Mouse (Mus musculus): ENCODE data around the gene Cpne1. TPM values are rescaled to one million over a fixed set of nuclear protein-coding genes. Genes with fewer than 3 reads are reported as not detected.

Gene Cpne1
- polyA plus RNA-seq, 1 experiment from 2014 or later, result 48.9 TPM

- Histone ChIP-seq H3K4me1 (replicated peaks) (peaks cover 8% of the 10 kb centered on the region; the same call in 1 of the 2 replicates), H3K4me3 (replicated peaks) (no peak overlapping the region), H3K4me2 (replicated peaks) (no peak overlapping the region), H3K36me3 (peaks cover 49% of the 10 kb centered on the region), H3K9ac (no peak overlapping the region), H3K9me3 (no peaks in the 10 kb centered on the region), H3K27ac (no peak overlapping the region), H3K27me3 (replicated peaks) (no peaks in the 10 kb centered on the region)
- WGBS, result 88% methylated on average over 7 of the region's 7 CpGs
- ATAC-seq, result no peak
Observed at GRCm38 (mm10) chr2:156077461-156077860, 34.3 kb downstream of the Cpne1 start.

GRCm38 (mm10) chr2:156073725-156074124, 38.0 kb downstream of the Cpne1 start:
- Histone ChIP-seq H3K4me1 (replicated peaks) (no peaks in the 10 kb centered on the region; the same call in 1 of the 2 replicates), H3K36me3 (peaks cover 67% of the 10 kb centered on the region), H3K4me3 (replicated peaks) (no peak overlapping the region), H3K9me3 (no peaks in the 10 kb centered on the region), H3K9ac (no peak overlapping the region), H3K4me2 (replicated peaks) (no peak overlapping the region), H3K27me3 (replicated peaks) (no peaks in the 10 kb centered on the region), H3K27ac (no peak overlapping the region)
- no peak for ATAC-seq
- 87% methylated on average over 15 of the region's 15 CpGs for WGBS

GRCm38 (mm10) chr2:156071236-156071635, 40.5 kb downstream of the Cpne1 start:
- Histone ChIP-seq H3K4me2 (replicated peaks) (no peak overlapping the region), H3K4me1 (replicated peaks) (peaks cover 4% of the 10 kb centered on the region), H3K9me3 (no peaks in the 10 kb centered on the region), H3K4me3 (replicated peaks) (no peak overlapping the region), H3K9ac (no peak overlapping the region), H3K27me3 (replicated peaks) (no peaks in the 10 kb centered on the region), H3K36me3 (peaks cover 42% of the 10 kb centered on the region), H3K27ac (no peak overlapping the region)
- ATAC-seq, result no peak
- WGBS, result 96% methylated on average over 10 of the region's 10 CpGs

GRCm38 (mm10) chr2:156067916-156068315, 43.8 kb downstream of the Cpne1 start:
- Histone ChIP-seq H3K36me3 (peaks cover 22% of the 10 kb centered on the region), H3K4me1 (replicated peaks) (peaks cover 10% of the 10 kb centered on the region), H3K27me3 (replicated peaks) (no peaks in the 10 kb centered on the region), H3K4me2 (replicated peaks) (no peak overlapping the region), H3K4me3 (replicated peaks) (no peak overlapping the region), H3K27ac (no peak overlapping the region), H3K9me3 (no peaks in the 10 kb centered on the region), H3K9ac (no peak overlapping the region)
- WGBS, result 90% methylated on average over 10 of the region's 10 CpGs
- ATAC-seq, result no peak

- Histone ChIP-seq H3K4me1 (replicated peaks) (peaks cover 10% of the 10 kb centered on the region), H3K9ac (peak overlapping the region; percentile 74), H3K4me3 (replicated peaks) (peak overlapping the region; percentile 72), H3K27me3 (replicated peaks) (no peaks in the 10 kb centered on the region), H3K4me2 (replicated peaks) (peak overlapping the region; percentile 96), H3K27ac (no peak overlapping the region), H3K9me3 (no peaks in the 10 kb centered on the region), H3K36me3 (peaks cover 14% of the 10 kb centered on the region)
- ATAC-seq, result no peak; the same call in 1 of the 2 replicates
- WGBS, result 30% methylated on average over 10 of the region's 10 CpGs
Observed at GRCm38 (mm10) chr2:156066126-156066525, 45.6 kb downstream of the Cpne1 start.

GRCm38 (mm10) chr2:156065099-156066041, 46.4 kb downstream of the Cpne1 start, which contains the start of gene Spag4:
TSS of gene Spag4 (plus strand) at chr2:156065175.
- peak within 1 kb of the TSS; percentile 96 for H3K4me2 ChIP-seq (replicated peaks)
- WGBS, result under 1% methylated on average over 73 of the region's 81 CpGs
- no peaks in the 10 kb centered on the region for H3K9me3 ChIP-seq
- peak within 1 kb of the TSS; percentile 72 for H3K4me3 ChIP-seq (replicated peaks)
- peak; percentile 92 for ATAC-seq
- peaks cover 9% of the 10 kb centered on the region for H3K36me3 ChIP-seq
- H3K27me3 ChIP-seq (replicated peaks), result no peaks in the 10 kb centered on the region
- H3K9ac ChIP-seq, result peak within 1 kb of the TSS; percentile 74
- peak within 1 kb of the TSS; percentile 78 for H3K27ac ChIP-seq
- H3K4me1 ChIP-seq (replicated peaks), result peaks cover 10% of the 10 kb centered on the region

- no peak for ATAC-seq
- Histone ChIP-seq H3K4me3 (replicated peaks) (no peak within 1 kb of the TSS), H3K27me3 (replicated peaks) (no peaks in the 10 kb centered on the region), H3K9me3 (no peaks in the 10 kb centered on the region), H3K4me2 (replicated peaks) (no peak within 1 kb of the TSS), H3K9ac (no peak within 1 kb of the TSS), H3K36me3 (no peaks in the 10 kb centered on the region), H3K4me1 (replicated peaks) (no peaks in the 10 kb centered on the region), H3K27ac (no peak within 1 kb of the TSS)
- 68% methylated on average over 9 of the region's 9 CpGs for WGBS
Observed at GRCm38 (mm10) chr2:156052816-156053215, 58.9 kb downstream of the Cpne1 start, which contains the start of gene Fer1l4. TSS of gene Fer1l4 (minus strand) at chr2:156052947.

- no peaks in the 10 kb centered on the region for H3K36me3 ChIP-seq
- 7% methylated on average over 19 of the region's 19 CpGs for WGBS
- no peak overlapping the region for H3K27ac ChIP-seq
- peak; percentile 61 for ATAC-seq
- no peaks in the 10 kb centered on the region for H3K9me3 ChIP-seq
- H3K4me2 ChIP-seq (replicated peaks), result peak overlapping the region; percentile 50
- peak overlapping the region; percentile 10; the same call in 1 of the 2 replicates for H3K4me3 ChIP-seq (replicated peaks)
- no peaks in the 10 kb centered on the region for H3K4me1 ChIP-seq (replicated peaks)
- H3K27me3 ChIP-seq (replicated peaks), result 0 out of 2 replicates have a peak, but pooled peaks cover 4% of the 10 kb centered on the region
- H3K9ac ChIP-seq, result no peak overlapping the region
Observed at GRCm38 (mm10) chr2:156047929-156048328, 63.8 kb downstream of the Cpne1 start.

GRCm38 (mm10) chr2:156042903-156043302, 68.9 kb downstream of the Cpne1 start:
- no peaks in the 10 kb centered on the region for H3K9me3 ChIP-seq
- H3K27ac ChIP-seq, result no peak overlapping the region
- no peak overlapping the region for H3K4me3 ChIP-seq (replicated peaks)
- H3K4me1 ChIP-seq (replicated peaks), result no peaks in the 10 kb centered on the region
- H3K4me2 ChIP-seq (replicated peaks), result no peak overlapping the region
- ATAC-seq, result no peak
- H3K9ac ChIP-seq, result no peak overlapping the region
- H3K27me3 ChIP-seq (replicated peaks), result 0 out of 2 replicates have a peak, but pooled peaks cover 4% of the 10 kb centered on the region
- H3K36me3 ChIP-seq, result no peaks in the 10 kb centered on the region
- 85% methylated on average over 8 of the region's 8 CpGs for WGBS

- no peak for ATAC-seq
Observed at GRCm38 (mm10) chr2:156039390-156039789, 72.4 kb downstream of the Cpne1 start.

GRCm38 (mm10) chr2:156025482-156025881, 86.3 kb downstream of the Cpne1 start:
- Histone ChIP-seq H3K27me3 (replicated peaks) (no peaks in the 10 kb centered on the region), H3K4me2 (replicated peaks) (no peak overlapping the region), H3K36me3 (no peaks in the 10 kb centered on the region), H3K4me1 (replicated peaks) (no peaks in the 10 kb centered on the region), H3K9ac (no peak overlapping the region), H3K9me3 (no peaks in the 10 kb centered on the region), H3K27ac (no peak overlapping the region), H3K4me3 (replicated peaks) (no peak overlapping the region)
- ATAC-seq, result no peak

More at GRCm38 (mm10) chr2:156039390-156039789, 72.4 kb downstream of the Cpne1 start:
- no peaks in the 10 kb centered on the region for H3K4me1 ChIP-seq (replicated peaks)
- no peaks in the 10 kb centered on the region for H3K36me3 ChIP-seq
- no peak overlapping the region for H3K4me3 ChIP-seq (replicated peaks)
- no peak overlapping the region for H3K4me2 ChIP-seq (replicated peaks)
- no peaks in the 10 kb centered on the region for H3K9me3 ChIP-seq
- H3K9ac ChIP-seq, result no peak overlapping the region
- no peak overlapping the region for H3K27ac ChIP-seq
- 74% methylated on average over 3 of the region's 3 CpGs for WGBS
- no peaks in the 10 kb centered on the region for H3K27me3 ChIP-seq (replicated peaks)
